Mouse (Mus musculus) embryonic fibroblast, embryonic 13.5 days (primary cell): Measurements from ENCODE around the gene Golga5. TPM values are rescaled to one million over a fixed set of nuclear protein-coding genes. Genes with fewer than 3 reads are reported as not detected.

Experiments
- H3K27ac ChIP-seq: 2 replicates; pipeline ENCODE4 v1.5.1; 2012; ENCODE audit warnings: low read length, control low read depth, inconsistent platforms; ENCODE audit not compliant: insufficient read depth
- H3K4me1 ChIP-seq: 2 replicates; pipeline ENCODE4 v1.6.1; 2011; ENCODE audit warnings: low read length; ENCODE audit not compliant: control insufficient read depth, insufficient read depth
- H3K4me3 ChIP-seq: 2 replicates; pipeline ENCODE4 v1.5.1; 2011; ENCODE audit warnings: mild to moderate bottlenecking, control low read depth, low read length; ENCODE audit not compliant: insufficient read depth
- CTCF ChIP-seq: IDR thresholded peaks from 2 replicates; pipeline ENCODE4 v1.5.1; 2011; ENCODE audit warnings: mild to moderate bottlenecking, control low read depth, low read length, moderate library complexity, borderline replicate concordance; ENCODE audit not compliant: insufficient read depth
- POLR2A ChIP-seq: IDR thresholded peaks from 2 replicates; pipeline ENCODE4 v1.6.1; 2011; ENCODE audit warnings: low read depth, mild to moderate bottlenecking, control low read depth, low read length, moderate library complexity
- polyA plus RNA-seq: library from polyadenylated mRNA; stranded (reverse); fragments of >200 nt; gene quantifications from 2 replicates; pipeline ENCODE4 v1.2.4, GENCODE M21; 2011; ENCODE audit warnings: low read depth; ENCODE audit not compliant: missing spikeins, insufficient read length

Golga5 gene
- polyA plus RNA-seq, 1 experiment, result 40.6 TPM

DNA sequence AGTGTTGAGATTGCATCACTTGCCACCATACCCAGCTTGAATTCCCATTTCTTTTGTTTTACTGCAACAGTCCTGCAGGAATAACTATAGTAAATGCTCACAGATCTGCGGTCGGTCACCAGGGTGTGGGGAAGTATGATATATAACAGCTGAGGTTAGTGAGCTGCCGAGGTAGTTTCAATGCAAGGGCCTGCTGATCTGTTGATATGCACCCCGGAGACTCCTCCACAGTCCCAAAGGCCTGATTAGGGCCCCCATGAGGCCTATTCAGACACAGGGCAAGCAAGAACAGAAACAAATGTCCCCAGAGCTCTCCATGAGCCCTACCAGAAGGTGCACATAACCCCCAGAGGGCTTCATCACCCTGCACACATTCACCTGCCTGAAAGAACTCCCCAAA, 38.7 kb upstream of the Golga5 start:
- TF ChIP-seq POLR2A (no peak), CTCF (no peak)
- H3K27ac ChIP-seq, result no peak overlapping the region
- peaks cover 7% of the 10 kb centered on the region for H3K4me1 ChIP-seq
- no peak overlapping the region for H3K4me3 ChIP-seq

DNA sequence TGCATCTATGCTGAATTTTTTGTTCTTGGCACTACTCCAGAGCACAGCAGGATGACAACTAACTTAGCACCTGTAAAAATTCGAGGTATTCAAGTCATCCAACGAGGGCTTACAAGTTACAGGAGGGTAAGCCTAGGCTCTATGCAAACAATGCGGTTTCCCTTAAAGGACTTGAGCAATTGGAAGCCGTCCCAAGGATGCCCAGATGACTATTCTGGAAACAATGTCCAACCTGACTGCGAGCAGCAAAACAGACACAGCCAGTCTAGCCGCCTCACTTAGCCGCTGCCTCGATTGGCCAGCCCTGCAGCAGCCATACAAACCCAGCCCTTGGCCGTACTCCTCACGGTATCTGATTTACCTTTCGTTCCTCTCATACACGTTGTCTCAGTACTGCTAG, 36.7 kb upstream of the Golga5 start:
- peaks cover 7% of the 10 kb centered on the region for H3K4me1 ChIP-seq
- H3K27ac ChIP-seq, result no peak overlapping the region
- no peak overlapping the region for H3K4me3 ChIP-seq
- TF ChIP-seq POLR2A, result no peak
- no peak for TF ChIP-seq CTCF

DNA sequence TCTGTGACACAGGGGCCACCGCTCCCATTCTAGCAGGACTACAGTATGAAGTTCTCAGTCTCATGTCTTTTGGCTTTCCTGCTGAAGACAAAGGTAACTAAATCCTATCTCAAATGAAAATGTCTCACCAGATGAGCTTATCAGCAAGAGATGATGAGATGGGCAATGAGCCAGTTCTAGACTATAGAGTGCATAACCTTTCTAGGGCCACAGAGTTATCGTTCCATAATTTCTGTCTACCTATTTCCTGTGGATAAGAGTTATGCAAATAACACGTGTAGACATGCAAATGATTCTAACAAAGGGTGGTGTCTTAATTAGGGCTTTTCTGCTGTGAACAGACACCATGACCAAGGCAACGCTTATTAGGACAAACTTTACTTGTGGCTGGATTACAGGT, 34.8 kb upstream of the Golga5 start:
- Histone ChIP-seq H3K4me3 (no peak overlapping the region), H3K27ac (no peak overlapping the region), H3K4me1 (peaks cover 10% of the 10 kb centered on the region)
- TF ChIP-seq CTCF, result no peak
- TF ChIP-seq POLR2A, result no peak

DNA sequence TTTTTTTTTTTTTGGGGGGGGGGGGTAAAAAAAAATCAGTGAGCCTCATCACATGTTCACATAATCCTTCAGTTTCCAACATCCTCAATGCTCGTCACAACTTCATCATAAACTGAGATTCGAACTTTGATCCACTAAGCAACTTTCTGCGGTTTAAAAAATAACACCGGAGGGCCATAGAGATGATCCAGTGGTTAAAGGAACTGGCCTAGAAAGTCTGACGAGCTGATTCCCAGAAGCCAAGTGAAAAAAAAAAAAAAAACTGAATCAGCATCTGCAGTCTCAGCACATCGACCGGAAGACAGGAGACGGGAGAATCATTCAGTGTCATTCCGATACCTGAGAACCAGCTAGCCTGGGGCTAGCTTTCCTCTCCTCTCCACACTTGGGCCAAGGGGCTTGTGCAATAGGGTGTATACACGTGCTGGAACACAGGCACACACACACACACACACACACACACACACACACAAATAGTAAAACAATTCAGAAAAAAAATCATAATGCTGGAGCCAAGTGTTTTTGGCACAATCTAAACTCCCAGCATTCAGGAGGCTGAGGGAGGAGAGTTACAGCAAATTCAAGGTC, 31.9 kb upstream of the Golga5 start:
- Histone ChIP-seq H3K27ac (no peak overlapping the region), H3K4me1 (peaks cover 6% of the 10 kb centered on the region), H3K4me3 (no peak overlapping the region)
- no peak for TF ChIP-seq POLR2A
- no peak for TF ChIP-seq CTCF

DNA sequence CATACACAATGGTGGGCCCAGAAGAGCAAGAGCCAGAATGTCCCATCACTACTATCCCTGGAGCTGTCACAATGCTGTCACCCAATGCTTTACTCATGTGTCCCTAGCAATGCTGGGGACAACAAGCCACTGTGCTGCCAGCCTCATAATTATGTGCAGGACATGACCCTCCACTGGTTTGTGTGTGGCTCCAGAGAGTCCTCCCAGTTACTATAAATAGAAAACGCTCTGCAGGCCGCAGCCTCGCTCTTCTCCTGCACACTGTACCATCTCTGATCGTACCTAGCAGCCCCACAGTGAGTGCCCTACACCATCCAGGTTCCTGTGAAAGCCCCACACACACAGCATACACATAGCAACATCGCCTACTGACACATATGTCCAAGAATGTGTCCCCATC, 31.0 kb upstream of the Golga5 start:
- no peak overlapping the region for H3K4me3 ChIP-seq
- TF ChIP-seq CTCF, result no peak
- no peak for TF ChIP-seq POLR2A
- H3K27ac ChIP-seq, result no peak overlapping the region
- 0 out of 2 replicates have a peak, but pooled peaks cover 2% of the 10 kb centered on the region for H3K4me1 ChIP-seq

DNA sequence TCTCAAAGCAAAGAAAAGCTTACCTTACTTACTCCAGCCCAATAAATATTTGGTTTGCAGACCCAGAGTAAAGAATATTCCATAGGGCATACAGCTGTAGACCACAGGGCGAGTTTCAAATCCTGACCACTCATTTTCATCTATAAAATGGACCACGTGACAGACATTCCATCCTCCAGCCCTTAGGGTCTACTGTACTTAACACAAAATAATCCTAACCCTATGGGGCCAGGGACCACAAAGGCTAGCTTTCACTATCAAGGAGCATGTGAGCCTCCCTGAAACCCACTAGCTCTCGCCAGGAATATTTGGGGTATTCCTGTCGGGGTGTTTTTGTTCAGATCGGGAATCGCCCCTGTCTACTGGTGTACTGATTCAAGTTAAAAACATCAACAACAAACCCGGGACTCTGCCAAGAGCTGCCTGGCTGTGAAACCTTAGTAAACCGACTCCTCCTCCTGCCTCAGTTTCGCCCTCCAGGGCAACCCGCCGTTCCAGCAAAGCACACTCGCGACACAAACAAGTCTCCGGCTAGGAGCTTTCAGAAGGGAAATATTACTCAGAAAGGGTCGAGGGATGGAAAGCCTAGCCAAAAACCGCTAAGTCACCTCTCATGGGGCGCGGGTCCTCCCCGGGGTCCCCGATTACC, 29.8 kb upstream of the Golga5 start:
- no peak overlapping the region for H3K27ac ChIP-seq
- 0 out of 2 replicates have a peak, but pooled peaks cover 2% of the 10 kb centered on the region for H3K4me1 ChIP-seq
- H3K4me3 ChIP-seq, result peak overlapping the region; percentile 85
- no peak for TF ChIP-seq CTCF
- TF ChIP-seq POLR2A, result no peak

DNA sequence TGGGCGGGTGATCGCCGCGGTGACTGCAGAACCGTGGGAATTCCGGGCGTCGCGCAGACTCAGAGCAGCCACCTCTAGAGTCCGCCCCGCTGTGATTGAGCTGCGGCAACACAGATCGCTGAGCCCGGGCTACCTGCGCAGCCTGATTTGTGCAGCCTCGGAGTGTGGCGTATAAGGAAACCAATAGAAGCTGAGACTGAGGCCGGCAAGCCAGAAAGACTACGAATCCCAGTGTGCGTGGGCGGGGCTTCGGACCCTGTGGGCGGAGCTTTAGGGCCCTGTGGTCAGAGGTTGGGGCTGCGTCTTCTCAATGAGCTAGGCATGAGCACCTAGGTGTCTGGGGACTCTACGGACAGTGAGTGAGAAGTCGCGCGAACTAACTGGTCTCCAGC, 29.3 kb upstream of the Golga5 start, which contains the start of gene Lgmn:
TSS of gene Lgmn (minus strand) at position 182 of the 392 bp plus-strand sequence.
- H3K27ac ChIP-seq, result no peak within 1 kb of the TSS
- 0 out of 2 replicates have a peak, but pooled peaks cover 2% of the 10 kb centered on the region for H3K4me1 ChIP-seq
- H3K4me3 ChIP-seq, result peak within 1 kb of the TSS; percentile 85
- peak; percentile 65 for TF ChIP-seq POLR2A
- no peak for TF ChIP-seq CTCF

DNA sequence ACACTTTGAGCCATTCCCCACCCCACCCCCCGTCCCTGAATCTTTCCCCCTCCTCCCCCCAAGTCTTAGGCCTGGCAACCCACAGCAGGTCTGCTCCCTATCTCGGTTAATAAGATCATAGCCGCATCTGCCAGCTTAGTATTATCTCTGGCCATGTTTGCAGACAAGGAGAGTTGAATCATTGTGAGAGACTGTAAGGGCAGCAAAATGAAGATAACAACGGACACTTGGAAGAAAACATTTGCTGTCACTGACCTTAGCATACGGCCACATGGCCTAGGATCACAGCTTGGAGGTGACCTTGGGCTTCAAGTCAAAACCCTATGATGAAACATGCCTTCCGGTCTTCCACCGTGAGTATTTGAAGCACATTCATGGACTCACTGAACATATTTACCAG, 28.4 kb upstream of the Golga5 start:
- Histone ChIP-seq H3K27ac (no peak overlapping the region), H3K4me3 (no peak overlapping the region), H3K4me1 (0 out of 2 replicates have a peak, but pooled peaks cover 2% of the 10 kb centered on the region)
- TF ChIP-seq CTCF (no peak), POLR2A (no peak)

DNA sequence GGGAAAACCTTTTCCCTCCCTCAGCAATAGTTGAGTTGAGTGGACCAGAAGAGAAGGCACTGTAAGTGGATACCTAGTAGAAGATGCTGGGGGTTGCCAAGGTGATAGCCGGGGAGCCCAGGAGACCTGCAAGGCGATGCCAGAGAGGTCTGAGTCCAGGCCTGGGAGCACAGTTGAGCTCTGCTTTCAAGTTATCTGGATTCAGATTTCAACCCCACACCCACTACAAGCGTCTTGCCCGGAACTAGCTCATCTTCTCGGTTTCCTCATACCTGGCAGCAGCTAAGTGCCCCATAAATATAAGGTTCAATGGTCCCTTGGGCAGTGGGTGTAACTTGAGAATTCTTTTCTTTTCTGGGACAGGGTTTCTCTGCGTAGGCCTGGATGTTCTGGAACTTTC, 27.8 kb upstream of the Golga5 start:
- no peak for TF ChIP-seq CTCF
- TF ChIP-seq POLR2A, result no peak
- Histone ChIP-seq H3K4me1 (0 out of 2 replicates have a peak, but pooled peaks cover 2% of the 10 kb centered on the region), H3K27ac (no peak overlapping the region), H3K4me3 (no peak overlapping the region)

DNA sequence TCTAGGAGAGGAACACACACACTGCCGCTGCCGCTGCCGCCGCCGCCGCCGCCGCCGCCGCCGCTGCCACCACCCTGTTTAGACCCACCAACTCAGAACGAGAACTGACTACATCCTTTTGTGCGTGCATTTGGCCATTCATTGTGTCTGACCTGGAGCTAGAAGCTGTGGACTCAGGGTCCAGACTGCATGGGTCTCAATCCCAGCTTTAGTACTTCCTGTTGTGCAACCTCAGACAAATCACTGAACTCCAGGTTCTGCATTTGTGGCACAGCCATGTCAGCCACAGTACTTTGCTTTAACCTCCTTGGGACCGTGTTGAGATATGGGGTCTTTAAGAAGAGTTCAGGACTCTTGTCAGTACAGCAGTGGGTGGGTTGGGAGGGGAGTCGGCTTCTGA, 26.3 kb upstream of the Golga5 start:
- Histone ChIP-seq H3K4me3 (no peak overlapping the region), H3K27ac (no peak overlapping the region), H3K4me1 (0 out of 2 replicates have a peak, but pooled peaks cover 2% of the 10 kb centered on the region)
- no peak for TF ChIP-seq CTCF
- no peak for TF ChIP-seq POLR2A

DNA sequence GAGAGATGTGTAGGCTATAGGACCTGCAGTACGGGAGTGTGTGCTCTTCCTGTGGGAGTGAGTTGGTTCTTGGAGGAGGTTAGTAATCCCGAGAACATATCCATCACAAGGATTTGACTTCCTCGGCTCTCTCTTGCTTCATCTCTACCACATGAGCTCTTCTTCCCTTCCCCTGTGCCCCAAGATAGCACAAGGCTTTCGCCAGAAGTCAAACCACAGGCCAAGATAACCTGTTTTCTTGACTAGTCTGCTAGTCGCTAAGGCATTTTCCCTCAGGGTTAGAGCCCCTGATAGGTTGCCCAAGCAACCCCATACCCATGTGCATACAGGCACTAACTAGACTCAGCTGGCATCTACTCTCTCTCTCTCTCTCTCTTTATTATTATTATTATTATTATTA, 25.3 kb upstream of the Golga5 start:
- Histone ChIP-seq H3K4me3 (no peak overlapping the region), H3K27ac (no peak overlapping the region), H3K4me1 (no peaks in the 10 kb centered on the region)
- TF ChIP-seq POLR2A (no peak), CTCF (no peak)
